Mouse (Mus musculus): ENCODE measurements at regions not wholly inside any gene's neighbourhood (a gene's known extent, or its start where the extent isn't known, plus 50 kb on each side); places are given as distances from the start of the nearest gene placed in this dataset.

DNA sequence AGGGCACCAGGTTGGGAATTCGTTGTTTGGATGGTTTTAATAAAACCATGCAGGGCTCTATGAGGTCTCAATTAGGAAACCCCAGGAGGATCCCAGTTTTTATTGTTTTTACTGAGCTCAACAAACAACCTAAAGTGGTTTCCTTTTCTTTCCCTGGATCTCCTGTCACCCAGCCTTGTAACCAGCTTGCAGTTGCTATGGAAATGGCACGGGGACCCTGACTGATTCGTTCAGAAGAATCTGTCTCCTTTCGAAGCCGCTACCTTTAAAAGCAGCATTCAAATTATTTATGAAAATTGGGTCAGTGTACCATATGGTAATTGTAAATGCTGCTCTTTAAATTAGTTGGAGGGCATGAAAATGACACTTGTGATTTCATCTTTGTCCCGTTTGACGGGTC, 176.5 kb upstream of the Rhobtb1 start:
- TF ChIP-seq POLR2A (IDR thresholded peaks at IDR 0.05; ENCODE audit: borderline replicate concordance, extremely low read depth, insufficient read depth, insufficient read length, poor library complexity, severe bottlenecking) (no peak), CTCF (IDR thresholded peaks at IDR 0.05; ENCODE audit: borderline replicate concordance, extremely low read depth, insufficient read depth, insufficient read length) (no peak)
